ENCODE assay signal across 9 mouse cellular contexts in genomic region chr2:153065747-153066508, GRCm38 (mm10). TPM values are rescaled to one million over a fixed set of nuclear protein-coding genes. Genes with fewer than 3 reads are reported as not detected.
DNase-seq lines count a peak whose midpoint lies in the region; ATAC-seq lines count a peak whose summit lies in the region.
"Had no signal": no experiment of that assay in that cellular context is flagged by ENCODE, and none has a peak within 500 bp of the region (broad histone marks: within the 10 kb centered on the region; RNA-seq: fewer than 3 reads in every experiment).

Gene Ccm2l (plus strand): TSS chr2:153065955.

- H3K27me3 ChIP-seq in liver, embryonic 16.5 days (ENCODE audit: control insufficient read depth, insufficient read depth, low read depth, low read length) = no peaks in the 10 kb centered on the region

- peak within 1 kb of the TSS; percentile 62 for H3K4me3 ChIP-seq in brown adipose tissue, adult 24 weeks (ENCODE audit: insufficient read depth, low read depth, low read length)
- H3K4me3 ChIP-seq in liver, embryonic 16.5 days (ENCODE audit: low read depth, low read length) = no peak within 1 kb of the TSS

- no peak within 1 kb of the TSS for H3K9ac ChIP-seq in liver, embryonic 16.5 days (ENCODE audit: low read depth, low read length)

- 0 out of 2 replicates have a peak, but pooled peaks have one; percentile 30 for ATAC-seq in liver, embryonic 16.5 days (ENCODE audit: low read depth)
- ATAC-seq in monocyte, adult 5-6 weeks (replicated peaks; ENCODE audit: insufficient number of reproducible peaks, low FRiP score, low TSS enrichment, poor library complexity, severe bottlenecking) = no peak

- H3K9me3 ChIP-seq in liver, embryonic 16.5 days (replicated peaks; ENCODE audit: control insufficient read depth, low read length) = no peaks in the 10 kb centered on the region

- H3K36me3 ChIP-seq in liver, embryonic 16.5 days (ENCODE audit: control insufficient read depth, insufficient read depth) = no peaks in the 10 kb centered on the region

- peak within 1 kb of the TSS; percentile 99 for H3K27ac ChIP-seq in brown adipose tissue, adult 24 weeks (replicated peaks; ENCODE audit: low read depth, low read length)
- no peak within 1 kb of the TSS; the same call in 1 of the 2 replicates for H3K27ac ChIP-seq in liver, embryonic 16.5 days (ENCODE audit: low read length)

- 0 out of 2 replicates have a peak, but pooled peaks cover 6% of the 10 kb centered on the region for H3K4me1 ChIP-seq in brown adipose tissue, adult 24 weeks (ENCODE audit: control insufficient read depth, insufficient read depth, insufficient read length, low read length)
- H3K4me1 ChIP-seq in liver, embryonic 16.5 days (ENCODE audit: control insufficient read depth, low read depth, low read length) = no peaks in the 10 kb centered on the region

- no peak within 1 kb of the TSS for H3K4me2 ChIP-seq in liver, embryonic 16.5 days (ENCODE audit: low read depth, low read length)

- peak; percentile 39 to 63 for DNase-seq in adrenal gland, adult (ENCODE audit: inconsistent age in 2 of 2, low spot score in 1 of 2)
- DNase-seq in heart, postnatal 4 days = peak; percentile 65
- no peak for DNase-seq in right cerebral cortex, postnatal 14 days
- DNase-seq in layer of hippocampus, postnatal 10 days (ENCODE audit: low spot score in 2 of 2) = no peak
- DNase-seq in retina, embryonic 14.5 days (ENCODE audit: low spot score) = no peak

- WGBS in liver, embryonic 16.5 days (ENCODE audit: insufficient replicate concordance) = 20% methylated on average over 12 of the region's 12 CpGs

RNA-seq across cellular contexts. Expression of gene Ccm2l, which starts in this region (rescaled TPM):
- 4.0 and 4.5 TPM in 2 replicates for polyA plus RNA-seq in brown adipose tissue, adult 24 weeks (2012; ENCODE audit: insufficient read depth, insufficient read length, missing spikeins)
- 10 to 100 TPM; 24.1 to 25.3 TPM for total RNA-seq in heart, postnatal 4 days (2021)
- 0.37 and 0.52 TPM in 2 replicates for polyA plus RNA-seq in liver, embryonic 16.5 days (2015; fragmentation: Nextera tagmentation; extraction: Ambion mirVana)
- total RNA-seq in layer of hippocampus, postnatal 10 days (2021) = 1 to 10 TPM; 6.8 to 9.8 TPM
- total RNA-seq in monocyte, adult 5-6 weeks (2017) = not detected in 3 replicates
- total RNA-seq: neutrophil, adult 5-6 weeks had no signal

Comparison
In these comparisons a context has a peak if more than half of its experiments do, and no peak if none do; other contexts are left out.
1. Peak in ATAC-seq in liver, embryonic 16.5 days; RNA of the gene not detected or under 1 TPM.
2. DNase-seq: peak in adrenal gland, adult (2 of 2) and heart, postnatal 4 days (single experiment); none in right cerebral cortex, postnatal 14 days (single experiment), layer of hippocampus, postnatal 10 days (0 of 2) and retina, embryonic 14.5 days (single experiment).